Mouse (Mus musculus) C2C12 (cell line): ENCODE results near the gene Rab33b.

Experiments used
- CEBPB ChIP-seq: IDR thresholded peaks from one replicate; pipeline ENCODE4 v1.6.1; 2011; ENCODE audit warnings: low read depth, mild to moderate bottlenecking, control low read depth, moderate library complexity
- CTCF ChIP-seq: IDR thresholded peaks from one replicate; pipeline ENCODE4 v1.5.1; 2011; ENCODE audit not compliant: control insufficient read depth, insufficient read depth, insufficient read length
- FOSL1 ChIP-seq: IDR thresholded peaks from one replicate; pipeline ENCODE4 v1.8.0; 2011; ENCODE audit warnings: mild to moderate bottlenecking, low read length; ENCODE audit not compliant: poor library complexity, insufficient read depth, severe bottlenecking
- MAX ChIP-seq: IDR thresholded peaks from one replicate; pipeline ENCODE4 v1.6.1; 2011; ENCODE audit warnings: mild to moderate bottlenecking, control low read depth
- MYOG ChIP-seq: IDR thresholded peaks from one replicate; pipeline ENCODE4 v1.6.1; 2011; ENCODE audit not compliant: control insufficient read depth, insufficient read length; ENCODE audit errors: extremely low read depth
- USF1 ChIP-seq: IDR thresholded peaks from one replicate; pipeline ENCODE4 v1.6.1; 2011; ENCODE audit warnings: low read depth, mild to moderate bottlenecking, control low read depth, moderate library complexity

DNA sequence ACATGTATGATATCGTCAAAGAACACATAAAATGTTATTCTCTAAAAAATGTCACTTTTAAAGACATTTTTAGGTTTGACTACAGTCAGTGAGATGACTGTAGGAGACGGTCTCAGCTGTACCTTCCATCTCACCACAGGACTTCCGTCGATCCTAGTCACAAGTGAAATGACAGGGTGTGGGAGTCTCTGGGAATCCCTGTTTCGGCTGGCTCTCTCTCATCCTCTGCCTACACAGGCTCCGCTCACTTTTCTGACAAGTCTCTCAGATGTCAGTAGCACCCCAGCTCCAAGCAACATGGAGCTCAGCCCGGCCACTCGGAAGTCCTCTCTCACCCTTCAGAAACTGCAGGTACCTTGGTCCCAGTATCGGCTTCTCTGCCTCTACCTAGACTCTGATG is 56.9 kb downstream of the Rab33b start:
- TF ChIP-seq CTCF: no peak
- no peak for TF ChIP-seq MYOG
- TF ChIP-seq CEBPB: no peak
- no peak for TF ChIP-seq USF1
- no peak for TF ChIP-seq MAX
- no peak for TF ChIP-seq FOSL1
